Mouse (Mus musculus) forebrain, embryonic 15.5 days (tissue): ENCODE measurements around the gene Ssna1. TPM values are rescaled to one million over a fixed set of nuclear protein-coding genes. Genes with fewer than 3 reads are reported as not detected.

Experiments used
- ATAC-seq: fragments of 200-750 bp; cut with Nextera tagmentation; replicated peaks from 2 replicates; pipeline ENCODE4 v1.8.0; 2017; ENCODE audit warnings: mild to moderate bottlenecking, moderate TSS enrichment, moderate library complexity
- H3K27ac ChIP-seq: fragments of 300-500 bp; sonication (generic); replicated peaks from 2 replicates; pipeline ENCODE4 v1.5.1; 2015; ENCODE audit warnings: mild to moderate bottlenecking, inconsistent platforms
- H3K27me3 ChIP-seq: fragments of 300-500 bp; sonication (generic); 2 replicates; pipeline ENCODE4 v1.6.1; 2015; ENCODE audit warnings: inconsistent platforms
- H3K36me3 ChIP-seq: fragments of 300-500 bp; sonication (generic); 2 replicates; pipeline ENCODE4 v1.6.1; 2015; ENCODE audit warnings: mild to moderate bottlenecking, inconsistent platforms
- H3K4me1 ChIP-seq: fragments of 300-500 bp; sonication (generic); 2 replicates; pipeline ENCODE4 v1.6.1; 2015; ENCODE audit warnings: inconsistent platforms
- H3K4me2 ChIP-seq: fragments of 300-500 bp; sonication (generic); replicated peaks from 2 replicates; pipeline ENCODE4 v1.6.1; 2015; ENCODE audit warnings: mild to moderate bottlenecking, inconsistent platforms
- H3K4me3 ChIP-seq: fragments of 300-500 bp; sonication (generic); 2 replicates; pipeline ENCODE4 v1.5.1; 2015; ENCODE audit warnings: mild to moderate bottlenecking, inconsistent platforms
- H3K9ac ChIP-seq: fragments of 300-500 bp; sonication (generic); replicated peaks from 2 replicates; pipeline ENCODE4 v1.6.1; 2015; ENCODE audit warnings: mild to moderate bottlenecking, inconsistent platforms
- H3K9me3 ChIP-seq: fragments of 300-500 bp; sonication (generic); 2 replicates; pipeline ENCODE4 v1.6.1; 2016; ENCODE audit warnings: inconsistent platforms
- WGBS: fragments of 180-500 bp; shearing (Covaris S2); methylation state at CpG from one replicate; pipeline ENCODE4 v1.1.7; 2015; ENCODE audit warnings: mixed read lengths; 5-methylcytosine and 5-hydroxymethylcytosine counted together
- polyA plus RNA-seq: library from polyadenylated mRNA; unstranded; fragments of >200 nt; fragmentation: Nextera tagmentation; extraction: Ambion mirVana; gene quantifications from 2 replicates; pipeline ENCODE4 v1.2.1, GENCODE M21; 2015

Gene Ssna1
- polyA plus RNA-seq, 1 experiment from 2014 or later, result 209 TPM

- Histone ChIP-seq H3K4me3 (peak overlapping the region; percentile 52), H3K4me1 (peaks cover 9% of the 10 kb centered on the region), H3K4me2 (peak overlapping the region; percentile 78), H3K27ac (no peak overlapping the region), H3K9ac (0 out of 2 replicates have a peak overlapping the region, but pooled peaks have one; percentile 58), H3K36me3 (no peaks in the 10 kb centered on the region; the same call in 1 of the 2 replicates), H3K27me3 (peaks cover 48% of the 10 kb centered on the region), H3K9me3 (no peaks in the 10 kb centered on the region)
- 78% methylated on average over 7 of the region's 7 CpGs for whole genome bisulfite sequencing
- ATAC-seq, result peak; percentile 47
These were observed 31.9 kb upstream of the Ssna1 start for GRCm38 (mm10) chr2:25303931-25304656.

- no peak for ATAC-seq
- Histone ChIP-seq H3K9ac (no peak overlapping the region), H3K4me2 (no peak overlapping the region), H3K4me1 (peaks cover 9% of the 10 kb centered on the region), H3K27ac (no peak overlapping the region), H3K36me3 (no peaks in the 10 kb centered on the region; the same call in 1 of the 2 replicates), H3K9me3 (no peaks in the 10 kb centered on the region), H3K4me3 (no peak overlapping the region), H3K27me3 (peaks cover 43% of the 10 kb centered on the region)
- 72% methylated on average over 3 of the region's 3 CpGs for WGBS
These were observed 31.2 kb upstream of the Ssna1 start for GRCm38 (mm10) chr2:25303452-25303851.

- Histone ChIP-seq H3K4me3 (no peak overlapping the region), H3K9ac (no peak overlapping the region), H3K27ac (no peak overlapping the region), H3K27me3 (peaks cover 31% of the 10 kb centered on the region), H3K36me3 (no peaks in the 10 kb centered on the region; the same call in 1 of the 2 replicates), H3K9me3 (no peaks in the 10 kb centered on the region), H3K4me1 (no peaks in the 10 kb centered on the region), H3K4me2 (no peak overlapping the region)
- WGBS, result 81% methylated on average over 10 of the region's 10 CpGs
- no peak for ATAC-seq
These were observed 25.8 kb upstream of the Ssna1 start for GRCm38 (mm10) chr2:25298046-25298445.

GRCm38 (mm10) chr2:25297093-25297492 lies 24.9 kb upstream of the Ssna1 start:
- no peak overlapping the region for H3K4me2 ChIP-seq
- H3K27me3 ChIP-seq, result peaks cover 41% of the 10 kb centered on the region
- WGBS, result 83% methylated on average over 8 of the region's 8 CpGs
- no peak overlapping the region for H3K4me3 ChIP-seq
- H3K9ac ChIP-seq, result no peak overlapping the region
- no peak overlapping the region for H3K27ac ChIP-seq
- no peak for ATAC-seq
- H3K4me1 ChIP-seq, result peaks cover 7% of the 10 kb centered on the region
- no peaks in the 10 kb centered on the region for H3K9me3 ChIP-seq
- no peaks in the 10 kb centered on the region; the same call in 1 of the 2 replicates for H3K36me3 ChIP-seq

GRCm38 (mm10) chr2:25293706-25294105 lies 21.5 kb upstream of the Ssna1 start:
- WGBS, result 74% methylated on average over 9 of the region's 9 CpGs
- H3K36me3 ChIP-seq, result no peaks in the 10 kb centered on the region
- no peaks in the 10 kb centered on the region for H3K9me3 ChIP-seq
- peaks cover 34% of the 10 kb centered on the region for H3K4me1 ChIP-seq
- H3K4me3 ChIP-seq, result no peak overlapping the region
- H3K27ac ChIP-seq, result no peak overlapping the region
- no peak overlapping the region for H3K4me2 ChIP-seq
- H3K27me3 ChIP-seq, result peaks cover 70% of the 10 kb centered on the region
- no peak overlapping the region for H3K9ac ChIP-seq
- no peak for ATAC-seq

GRCm38 (mm10) chr2:25292856-25293255 lies 20.6 kb upstream of the Ssna1 start:
- Histone ChIP-seq H3K4me2 (no peak overlapping the region), H3K27ac (no peak overlapping the region), H3K27me3 (peaks cover 72% of the 10 kb centered on the region), H3K4me3 (no peak overlapping the region), H3K9ac (no peak overlapping the region), H3K36me3 (no peaks in the 10 kb centered on the region), H3K9me3 (no peaks in the 10 kb centered on the region), H3K4me1 (peaks cover 34% of the 10 kb centered on the region)
- WGBS, result 0% methylated on average over 1 of the region's 1 CpGs
- no peak for ATAC-seq

GRCm38 (mm10) chr2:25292054-25292544 lies 19.9 kb upstream of the Ssna1 start:
- H3K4me3 ChIP-seq, result peak overlapping the region; percentile 26
- ATAC-seq, result 0 out of 2 replicates have a peak, but pooled peaks have one; percentile 39
- H3K4me1 ChIP-seq, result peaks cover 34% of the 10 kb centered on the region
- no peaks in the 10 kb centered on the region for H3K36me3 ChIP-seq
- WGBS, result 4% methylated on average over 40 of the region's 43 CpGs
- H3K9me3 ChIP-seq, result no peaks in the 10 kb centered on the region
- peak overlapping the region; percentile 38 for H3K4me2 ChIP-seq
- peak overlapping the region; percentile 25; the same call in 1 of the 2 replicates for H3K9ac ChIP-seq
- peaks cover 68% of the 10 kb centered on the region for H3K27me3 ChIP-seq
- no peak overlapping the region for H3K27ac ChIP-seq

- Histone ChIP-seq H3K4me2 (peak overlapping the region; percentile 58), H3K9ac (no peak overlapping the region), H3K4me1 (peaks cover 34% of the 10 kb centered on the region), H3K9me3 (no peaks in the 10 kb centered on the region), H3K36me3 (no peaks in the 10 kb centered on the region), H3K27me3 (peaks cover 64% of the 10 kb centered on the region), H3K4me3 (peak overlapping the region; percentile 34), H3K27ac (no peak overlapping the region)
- ATAC-seq, result no peak
- 5% methylated on average over 31 of the region's 32 CpGs for WGBS
These were observed 19.2 kb upstream of the Ssna1 start for GRCm38 (mm10) chr2:25291184-25292053.

GRCm38 (mm10) chr2:25290816-25291130 lies 18.5 kb upstream of the Ssna1 start:
- Histone ChIP-seq H3K4me2 (peak overlapping the region; percentile 58), H3K9me3 (no peaks in the 10 kb centered on the region), H3K4me3 (peak overlapping the region; percentile 34), H3K4me1 (peaks cover 34% of the 10 kb centered on the region), H3K27ac (no peak overlapping the region), H3K36me3 (peaks cover 4% of the 10 kb centered on the region; the same call in 1 of the 2 replicates), H3K9ac (0 out of 2 replicates have a peak overlapping the region, but pooled peaks have one; percentile 19), H3K27me3 (peaks cover 64% of the 10 kb centered on the region)
- no peak for ATAC-seq
- WGBS, result 1% methylated on average over 18 of the region's 18 CpGs

GRCm38 (mm10) chr2:25290101-25290815 lies 18.0 kb upstream of the Ssna1 start:
- H3K4me2 ChIP-seq, result peak overlapping the region; percentile 58
- peaks cover 9% of the 10 kb centered on the region for H3K36me3 ChIP-seq
- peaks cover 34% of the 10 kb centered on the region for H3K4me1 ChIP-seq
- peak overlapping the region; percentile 34 for H3K4me3 ChIP-seq
- no peaks in the 10 kb centered on the region for H3K9me3 ChIP-seq
- peaks cover 64% of the 10 kb centered on the region for H3K27me3 ChIP-seq
- H3K27ac ChIP-seq, result no peak overlapping the region
- WGBS, result 2% methylated on average over 54 of the region's 54 CpGs
- H3K9ac ChIP-seq, result peak overlapping the region; percentile 19; the same call in 1 of the 2 replicates
- ATAC-seq, result peak; percentile 30

- ATAC-seq, result no peak
- H3K27ac ChIP-seq, result no peak within 1 kb of the TSS
- H3K4me1 ChIP-seq, result peaks cover 34% of the 10 kb centered on the region
- peaks cover 15% of the 10 kb centered on the region for H3K36me3 ChIP-seq
- 5% methylated on average over 11 of the region's 11 CpGs for WGBS
- H3K4me3 ChIP-seq, result peak within 1 kb of the TSS; percentile 34
- H3K9ac ChIP-seq, result peak within 1 kb of the TSS; percentile 19; the same call in 1 of the 2 replicates
- H3K27me3 ChIP-seq, result peaks cover 64% of the 10 kb centered on the region
- H3K9me3 ChIP-seq, result no peaks in the 10 kb centered on the region
- peak within 1 kb of the TSS; percentile 58 for H3K4me2 ChIP-seq
These were observed 17.4 kb upstream of the Ssna1 start, which contains the start of gene Lrrc26 for GRCm38 (mm10) chr2:25289651-25290050. Gene Lrrc26, plus strand, starts transcription at chr2:25289915.
